Mouse (Mus musculus): ENCODE measurements around the gene Thumpd2. TPM values are rescaled to one million over a fixed set of nuclear protein-coding genes. Genes with fewer than 3 reads are reported as not detected.

The Thumpd2 gene
- polyA plus RNA-seq, 1 experiment from 2014 or later, result 17.4 TPM

- Histone ChIP-seq H3K36me3 (replicated peaks; ENCODE audit: control insufficient read depth, insufficient read depth, low read depth, low read length) (no peaks in the 10 kb centered on the region), H3K9me3 (replicated peaks; ENCODE audit: control insufficient read depth, low read length) (no peaks in the 10 kb centered on the region), H3K9ac (replicated peaks; ENCODE audit: low read length) (no peak overlapping the region), H3K4me3 (ENCODE audit: low read depth, low read length) (no peak overlapping the region), H3K4me2 (ENCODE audit: low read depth, low read length) (no peak overlapping the region), H3K27me3 (ENCODE audit: control insufficient read depth, insufficient read depth, low read length) (no peaks in the 10 kb centered on the region), H3K4me1 (ENCODE audit: control insufficient read depth, insufficient read depth, low read length) (no peaks in the 10 kb centered on the region), H3K27ac (replicated peaks; ENCODE audit: low read depth, low read length) (no peak overlapping the region)
- WGBS, result 64% methylated on average over 12 of the region's 12 CpGs
- no peak for ATAC-seq (replicated peaks; ENCODE audit: insufficient number of reproducible peaks, low FRiP score, low TSS enrichment, low read depth)
- DNase-seq (ENCODE audit: low spot score), result no peak
Measured at GRCm38 (mm10) chr17:80981721-80982411, 83.0 kb downstream of the Thumpd2 start.

GRCm38 (mm10) chr17:80980096-80980495 is 84.8 kb downstream of the Thumpd2 start:
- 36% methylated on average over 10 of the region's 10 CpGs for WGBS
- H3K27ac ChIP-seq (replicated peaks; ENCODE audit: low read depth, low read length), result no peak overlapping the region
- ATAC-seq (replicated peaks; ENCODE audit: insufficient number of reproducible peaks, low FRiP score, low TSS enrichment, low read depth) (no peak), DNase-seq (ENCODE audit: low spot score) (no peak)
- H3K36me3 ChIP-seq (replicated peaks; ENCODE audit: control insufficient read depth, insufficient read depth, low read depth, low read length), result no peaks in the 10 kb centered on the region
- H3K4me1 ChIP-seq (ENCODE audit: control insufficient read depth, insufficient read depth, low read length), result no peaks in the 10 kb centered on the region
- H3K4me3 ChIP-seq (ENCODE audit: low read depth, low read length), result no peak overlapping the region
- H3K9ac ChIP-seq (replicated peaks; ENCODE audit: low read length), result no peak overlapping the region
- no peak overlapping the region for H3K4me2 ChIP-seq (ENCODE audit: low read depth, low read length)
- no peaks in the 10 kb centered on the region for H3K9me3 ChIP-seq (replicated peaks; ENCODE audit: control insufficient read depth, low read length)
- no peaks in the 10 kb centered on the region for H3K27me3 ChIP-seq (ENCODE audit: control insufficient read depth, insufficient read depth, low read length)

- Histone ChIP-seq H3K4me1 (ENCODE audit: control insufficient read depth, insufficient read depth, low read length) (no peaks in the 10 kb centered on the region), H3K27ac (replicated peaks; ENCODE audit: low read depth, low read length) (no peak overlapping the region), H3K4me2 (ENCODE audit: low read depth, low read length) (no peak overlapping the region), H3K9me3 (replicated peaks; ENCODE audit: control insufficient read depth, low read length) (no peaks in the 10 kb centered on the region), H3K36me3 (replicated peaks; ENCODE audit: control insufficient read depth, insufficient read depth, low read depth, low read length) (no peaks in the 10 kb centered on the region), H3K4me3 (ENCODE audit: low read depth, low read length) (no peak overlapping the region), H3K27me3 (ENCODE audit: control insufficient read depth, insufficient read depth, low read length) (no peaks in the 10 kb centered on the region), H3K9ac (replicated peaks; ENCODE audit: low read length) (no peak overlapping the region)
- no peak for DNase-seq (ENCODE audit: low spot score)
- WGBS, result 93% methylated on average over 5 of the region's 5 CpGs
- no peak for ATAC-seq (replicated peaks; ENCODE audit: insufficient number of reproducible peaks, low FRiP score, low TSS enrichment, low read depth)
Measured at GRCm38 (mm10) chr17:80977245-80977644, 87.6 kb downstream of the Thumpd2 start.

Other genes starting within 250 kb of the Thumpd2 start
- 4.3 and 5.6 TPM in 2 replicates for gene Tmem178, start 120.5 kb downstream of the Thumpd2 start, polyA plus RNA-seq (2014; fragmentation: Nextera tagmentation; extraction: Ambion mirVana)

Measured in embryonic facial prominence, embryonic 11.5 days (tissue).